Mouse (Mus musculus): Measurements from ENCODE around the gene Dstyk.

- TF ChIP-seq CTCF (IDR thresholded peaks at IDR 0.05; ENCODE audit: borderline replicate concordance, insufficient read depth, low read length) (no peak), POLR2A (IDR thresholded peaks at IDR 0.05; ENCODE audit: low read depth, low read length) (no peak)
These were observed 24.5 kb upstream of the Dstyk start for GRCm38 (mm10) chr1:132392872-132393271.

Measured in embryonic fibroblast, embryonic 13.5 days (primary cell).